Mouse (Mus musculus) kidney, postnatal 10 days (tissue): ENCODE results near the gene Amt.
A peak's percentile ranks its signal among the peaks of the same experiment; 100 is the strongest.

Experiments used
- DNase-seq: peaks from one replicate; pipeline ENCODE4 v3.0.0; 2021; ENCODE audit warnings: mixed read lengths

Amt gene

DNA sequence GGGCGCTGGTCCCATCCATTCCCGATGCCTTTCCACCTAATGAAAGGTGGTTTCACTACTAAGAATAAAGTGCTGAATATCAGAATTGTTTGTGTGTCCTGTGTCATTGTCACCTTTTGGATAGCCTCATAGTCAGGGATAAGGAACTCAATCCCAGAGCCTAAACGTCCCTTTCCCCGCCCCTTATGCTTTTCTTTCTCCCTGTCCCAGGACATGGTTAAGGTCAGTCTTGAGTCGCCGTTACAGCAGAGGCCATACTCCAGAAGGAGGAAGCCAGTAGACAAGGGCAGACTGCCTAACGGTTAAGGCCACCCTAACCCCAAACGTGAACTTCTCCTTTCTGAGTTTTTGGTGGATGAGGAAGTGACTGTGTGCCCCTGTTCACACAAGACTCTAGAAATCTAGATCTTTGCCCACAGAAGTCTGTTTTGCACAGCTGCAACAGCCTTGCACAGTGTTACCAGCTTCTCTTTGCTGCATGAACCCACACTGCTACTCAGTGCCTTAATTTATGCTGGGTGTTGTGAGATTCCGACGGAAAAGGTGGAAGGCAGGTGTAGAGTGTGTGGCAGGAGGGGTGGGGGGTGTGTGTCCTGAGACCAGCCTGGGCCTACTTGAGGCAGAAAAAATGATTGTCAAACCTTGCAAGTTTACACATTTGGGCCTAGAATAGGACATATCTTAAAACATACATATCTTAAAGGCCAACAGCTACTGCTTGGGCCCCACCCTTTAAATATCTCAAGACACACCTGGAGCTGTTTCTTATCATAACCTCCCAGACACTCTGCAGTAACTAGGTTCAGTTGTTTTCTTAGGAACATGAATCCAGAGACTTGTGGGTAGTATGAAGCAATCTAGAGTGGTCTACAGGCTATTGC is 43.8 kb downstream of the Amt start:
- DNase-seq: peak; percentile 22

DNA sequence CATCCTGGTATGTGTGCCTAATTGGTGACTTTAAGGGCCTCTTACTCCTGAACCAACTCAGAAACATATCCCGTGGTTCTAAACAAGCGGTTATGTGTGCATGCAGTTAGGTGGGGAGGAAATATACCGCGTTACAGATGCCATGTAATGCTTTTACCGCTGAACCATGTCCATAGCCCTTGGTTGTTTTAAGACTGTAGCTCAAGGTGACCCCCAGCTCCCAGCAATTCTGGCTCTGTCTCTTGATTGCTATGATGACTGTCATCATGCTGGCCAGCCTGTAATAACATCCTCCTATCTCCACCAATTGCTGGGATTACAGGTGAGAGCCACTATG is 44.5 kb downstream of the Amt start:
- DNase-seq: no peak

DNA sequence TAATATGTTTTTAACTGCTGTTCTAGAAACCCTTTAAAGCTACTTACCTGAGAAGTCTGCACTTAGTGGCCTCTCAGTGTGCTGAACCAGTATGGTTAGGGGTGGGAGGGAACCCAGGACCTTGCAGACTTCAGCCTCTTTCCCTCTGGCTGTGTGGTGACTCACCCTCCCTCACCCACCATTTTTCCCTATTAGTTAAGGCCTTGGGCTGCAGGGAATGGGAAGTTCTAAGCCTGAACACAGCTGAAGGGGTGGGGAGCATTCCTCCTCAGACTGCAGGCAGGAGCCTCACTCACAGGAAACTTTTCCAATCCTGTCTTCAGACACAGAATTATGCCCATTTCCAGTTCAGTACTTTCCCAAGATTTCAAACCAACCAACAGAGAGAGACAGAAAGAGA is 45.1 kb downstream of the Amt start:
- DNase-seq: peak; percentile 25

DNA sequence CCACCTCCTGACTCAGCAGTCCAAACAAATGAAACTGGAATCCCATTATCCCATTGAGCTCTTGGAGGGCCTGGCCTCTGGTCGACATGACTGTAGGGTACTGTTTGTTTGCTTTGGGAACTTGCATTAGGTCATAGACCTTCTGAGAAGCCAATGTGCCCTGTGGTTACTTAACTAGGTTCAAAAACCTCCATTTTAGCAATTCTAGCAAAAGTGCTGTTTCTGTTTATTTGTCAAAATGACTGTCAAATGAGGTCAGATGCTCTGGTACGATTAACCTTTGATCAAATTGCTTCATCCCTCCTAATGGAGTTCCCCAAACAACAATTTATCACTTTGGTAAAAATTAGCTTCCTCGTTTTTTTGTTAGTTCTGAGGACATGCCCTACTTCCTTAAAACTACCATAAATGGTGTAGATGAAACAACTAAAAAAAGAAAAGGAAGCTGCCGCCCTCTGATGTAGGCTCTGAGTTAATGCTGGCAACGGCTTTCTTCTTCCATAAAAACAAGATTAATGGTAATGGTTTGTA is 45.7 kb downstream of the Amt start:
- DNase-seq: peak; percentile 38

DNA sequence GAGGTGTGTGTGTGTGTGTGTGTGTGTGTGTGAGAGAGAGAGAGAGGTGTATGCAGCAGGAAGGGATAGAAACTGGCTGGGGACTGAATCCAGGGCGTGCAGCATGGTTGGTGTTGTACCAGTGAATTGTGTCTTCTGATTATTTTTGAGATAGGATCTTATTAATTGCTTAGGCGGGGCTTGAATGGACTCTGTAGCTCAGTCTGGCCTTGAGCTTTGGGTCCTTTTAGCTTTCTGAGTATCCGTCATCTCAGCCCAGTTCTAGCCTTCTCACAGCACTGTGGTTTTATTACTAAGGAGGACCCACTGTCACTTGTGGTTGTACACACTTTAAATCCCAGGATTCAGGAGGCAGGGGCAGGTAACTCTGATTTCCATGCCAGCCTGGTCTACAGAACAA is 46.7 kb downstream of the Amt start:
- no peak for DNase-seq

DNA sequence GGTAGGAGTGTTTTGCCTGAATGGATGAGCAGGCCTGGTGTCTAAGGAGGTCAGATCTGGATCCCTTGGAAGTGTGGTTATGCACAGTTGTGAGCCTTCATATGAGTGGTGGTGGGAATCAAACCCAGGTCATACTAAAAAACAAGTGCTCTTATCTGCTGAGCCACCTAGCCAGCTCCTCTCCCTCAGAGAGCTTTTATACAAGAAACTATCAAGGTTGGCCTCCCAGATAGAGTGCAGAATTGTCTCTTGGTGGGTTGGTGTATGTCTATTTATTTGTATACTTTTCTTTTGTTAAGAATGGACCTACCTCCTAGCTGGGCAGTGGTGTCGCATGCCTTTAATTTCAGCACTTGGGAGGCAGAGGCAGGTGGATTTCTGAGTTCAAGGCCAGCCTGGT is 47.2 kb downstream of the Amt start:
- no peak for DNase-seq

DNA sequence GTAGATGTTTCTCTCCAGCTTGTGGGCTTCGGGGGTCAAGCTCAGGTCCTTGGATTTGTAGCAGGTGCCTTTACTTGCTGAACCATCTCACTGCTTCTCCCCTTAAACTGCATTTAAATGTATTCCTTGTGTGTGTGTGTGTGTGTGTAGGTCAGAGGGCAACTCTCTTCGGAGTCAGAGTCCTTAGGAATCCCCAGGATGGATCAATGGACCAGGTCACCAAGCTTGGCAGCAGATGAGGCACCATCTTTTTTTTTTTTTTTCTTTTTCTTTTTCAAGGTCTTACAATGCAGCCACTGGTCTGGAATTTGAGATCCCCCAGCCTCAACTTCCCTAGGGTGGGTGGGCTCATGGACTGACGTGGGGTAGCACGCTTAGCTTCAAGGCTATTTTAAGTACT is 47.8 kb downstream of the Amt start:
- no peak for DNase-seq

DNA sequence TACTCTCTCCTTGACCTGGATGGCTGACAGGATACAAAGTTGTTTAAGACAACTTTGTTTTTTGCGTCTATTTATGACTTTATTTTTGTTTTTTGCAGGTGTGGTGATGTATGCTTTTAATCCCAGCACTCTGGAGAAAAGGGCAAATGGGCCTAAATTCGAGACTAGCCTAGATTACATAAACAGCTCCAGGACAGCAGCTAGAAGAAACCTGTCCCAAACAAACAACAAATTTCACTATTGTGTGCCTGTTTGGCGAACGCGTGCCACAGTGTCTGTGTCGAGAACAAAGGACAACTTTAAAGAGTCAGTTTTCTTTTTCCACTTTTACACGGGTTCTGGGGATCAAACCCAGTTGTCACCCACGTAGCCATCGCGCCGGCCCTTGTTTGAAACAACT is 50.4 kb downstream of the Amt start:
- no peak for DNase-seq

DNA sequence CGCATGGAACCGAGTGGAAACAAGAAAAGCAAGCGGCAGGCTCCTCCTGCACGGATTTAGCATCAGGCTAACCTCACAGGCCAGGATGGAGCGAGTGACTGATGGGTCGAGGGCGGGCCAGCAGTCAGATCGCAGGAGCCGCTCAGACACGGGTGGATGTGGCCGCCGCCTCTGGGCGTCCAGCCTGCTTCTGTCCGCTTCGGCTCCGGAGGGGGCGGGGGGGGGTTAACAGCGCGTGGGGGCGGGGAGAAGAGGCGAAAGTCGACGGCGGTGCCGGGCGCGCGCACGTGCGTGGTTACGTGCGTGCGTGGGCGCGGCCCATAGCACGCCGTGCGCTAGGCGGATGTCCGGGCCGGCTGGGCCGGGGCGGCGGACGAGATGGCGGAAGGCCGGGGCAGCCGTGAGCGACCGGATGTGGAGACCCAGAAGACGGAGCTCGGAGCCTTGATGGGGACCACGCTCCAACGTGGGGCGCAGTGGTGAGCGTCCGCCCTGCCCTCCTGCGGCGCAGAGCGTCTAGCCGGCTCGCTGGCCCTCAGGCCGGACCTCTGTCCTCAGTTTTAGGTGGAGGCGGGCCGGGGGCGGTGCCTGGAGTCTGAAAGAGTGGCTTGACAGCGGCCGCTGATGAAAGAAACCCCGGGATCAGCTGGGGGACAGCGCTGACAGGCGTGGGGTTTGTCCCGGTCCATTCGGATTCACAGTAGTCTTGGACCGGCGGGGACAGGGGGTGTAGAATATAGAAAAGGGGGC is 51.1 kb downstream of the Amt start, which contains the start of gene Usp4:
Usp4 (plus strand) TSS at position 314 of the 750 bp plus-strand sequence.
- peak; percentile 96 for DNase-seq

DNA sequence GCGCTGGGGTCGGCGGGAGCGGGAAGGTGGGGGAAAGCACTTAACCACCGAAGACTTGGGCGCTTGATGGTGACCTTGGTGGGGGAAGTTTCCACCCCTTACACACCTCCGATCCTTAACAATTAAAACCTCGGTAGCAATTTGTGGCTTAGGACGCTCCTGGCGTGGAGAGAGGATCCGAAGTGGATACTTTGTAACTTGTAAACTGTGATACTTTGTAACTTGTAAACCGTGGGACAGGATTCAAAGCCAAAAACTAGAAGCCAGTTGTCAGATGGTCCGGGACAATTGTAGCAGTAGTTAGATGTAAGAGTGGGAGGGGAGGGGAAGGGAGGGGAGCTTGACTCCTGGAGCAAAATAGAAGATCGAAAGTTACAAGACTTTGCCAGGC is 51.6 kb downstream of the Amt start:
- DNase-seq: no peak

DNA sequence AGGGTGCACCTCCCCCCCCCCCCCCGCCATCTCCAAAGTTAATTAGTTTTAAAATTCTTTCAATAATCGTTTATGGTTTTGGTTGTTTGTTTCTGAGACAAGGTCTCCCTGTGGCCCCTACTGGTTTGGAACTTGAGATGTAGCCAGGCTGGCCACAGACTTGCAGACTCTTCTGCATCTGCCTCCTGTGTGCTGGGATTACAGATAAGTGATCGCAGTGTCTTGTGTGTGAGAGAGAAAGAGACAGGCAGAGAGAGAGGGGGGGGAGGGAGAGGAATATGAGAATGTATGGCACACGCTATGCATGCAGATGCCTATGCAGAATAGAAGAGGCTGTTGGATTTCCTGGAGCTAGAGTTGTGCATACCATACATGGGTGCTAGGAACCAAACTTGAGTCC is 53.1 kb downstream of the Amt start:
- no peak for DNase-seq
